Mouse (Mus musculus): ENCODE measurements at regions not wholly inside any gene's neighbourhood (a gene's known extent, or its start where the extent isn't known, plus 50 kb on each side); places are given as distances from the start of the nearest gene placed in this dataset.

- TF ChIP-seq MAX (IDR thresholded peaks at IDR 0.05; ENCODE audit: low read depth) = no peak
- TF ChIP-seq POLR2A (IDR thresholded peaks at IDR 0.05; ENCODE audit: insufficient read length, low read depth) = peak; percentile 33
- no peak for TF ChIP-seq TCF12 (IDR thresholded peaks at IDR 0.05; ENCODE audit: insufficient read depth, poor library complexity, severe bottlenecking)
- peak in 2 of 3 experiments; percentile 89 to 93 for TF ChIP-seq MYOD1 (IDR thresholded peaks at IDR 0.05; ENCODE audit: control insufficient read depth in 1 of 3, insufficient read length in 2 of 3, low read depth in 2 of 3)
- TF ChIP-seq MYOG (IDR thresholded peaks at IDR 0.05; ENCODE audit: control insufficient read depth in 1 of 3, insufficient read depth in 1 of 3, insufficient read length in 2 of 3, low read depth in 2 of 3) = peak in 2 of 3 experiments; percentile 92 to 95
- peak; percentile 14 for TF ChIP-seq E2F4 (IDR thresholded peaks at IDR 0.05; ENCODE audit: insufficient read depth)
- no peak for TF ChIP-seq USF1 (IDR thresholded peaks at IDR 0.05; ENCODE audit: low read depth)
- no peak for TF ChIP-seq SRF (IDR thresholded peaks at IDR 0.05; ENCODE audit: control insufficient read depth, insufficient read length, low read depth)
- TF ChIP-seq REST (IDR thresholded peaks at IDR 0.05; ENCODE audit: insufficient read depth, insufficient read length) = no peak
Observed at GRCm38 (mm10) chr16:30008451-30009357, 55.5 kb upstream of the Hes1 start.
